Mouse (Mus musculus) testis, postnatal 14 days (tissue): ENCODE results near the gene Mthfd1l.

ENCODE experiments used
- DNase-seq: peaks from one replicate; pipeline ENCODE4 v3.0.0; 2021; ENCODE audit warnings: low spot score

The Mthfd1l gene

GRCm38 (mm10) chr10:4210313-4211066 lies 237.6 kb downstream of the Mthfd1l start:
- DNase-seq = no peak

GRCm38 (mm10) chr10:4211067-4211447 lies 238.1 kb downstream of the Mthfd1l start:
- DNase-seq = no peak
